Mouse (Mus musculus) adrenal gland, postnatal 4 days (tissue): ENCODE data around the gene Rnasek. TPM values are rescaled to one million over a fixed set of nuclear protein-coding genes. Genes with fewer than 3 reads are reported as not detected.
A peak's percentile ranks its signal among the peaks of the same experiment; 100 is the strongest.

ENCODE experiments used
- DNase-seq, 2 experiments: peaks; one replicate each; pipeline ENCODE4 v3.0.0; 2021 to 2022; ENCODE audit warnings: low spot score in 2 of 2, mixed read lengths in 2 of 2
- total RNA-seq, 2 experiments: library from RNA; stranded (reverse); gene quantifications; 2 replicates each; pipeline ENCODE4 v1.2.3; 2021

Gene Rnasek
- total RNA-seq, 2 experiments from 2014 or later: 160 to 164 TPM

GRCm38 (mm10) chr11:70218741-70219470, 20.7 kb downstream of the Rnasek start:
- no peak for DNase-seq

- no peak for DNase-seq
Observed at GRCm38 (mm10) chr11:70218039-70218438, 21.6 kb downstream of the Rnasek start.

- DNase-seq: no peak
Observed at GRCm38 (mm10) chr11:70216103-70216502, 23.5 kb downstream of the Rnasek start.

GRCm38 (mm10) chr11:70215301-70215700, 24.3 kb downstream of the Rnasek start:
- DNase-seq: no peak

GRCm38 (mm10) chr11:70214856-70215209, 24.8 kb downstream of the Rnasek start:
- no peak for DNase-seq

GRCm38 (mm10) chr11:70214191-70214855, 25.3 kb downstream of the Rnasek start:
- no peak for DNase-seq

- no peak for DNase-seq
Observed at GRCm38 (mm10) chr11:70213736-70214135, 25.9 kb downstream of the Rnasek start.

GRCm38 (mm10) chr11:70212896-70213295, 26.7 kb downstream of the Rnasek start:
- DNase-seq: no peak

- no peak for DNase-seq
Observed at GRCm38 (mm10) chr11:70212423-70212822, 27.2 kb downstream of the Rnasek start, which contains the start of gene Slc16a11. Gene Slc16a11, plus strand, starts transcription at chr11:70212752.

GRCm38 (mm10) chr11:70211972-70212371, 27.7 kb downstream of the Rnasek start:
- no peak for DNase-seq

GRCm38 (mm10) chr11:70210681-70211080, 29.0 kb downstream of the Rnasek start:
- DNase-seq: no peak

GRCm38 (mm10) chr11:70208778-70209388, 30.8 kb downstream of the Rnasek start:
- DNase-seq: no peak

GRCm38 (mm10) chr11:70207283-70207682, 32.4 kb downstream of the Rnasek start:
- DNase-seq: no peak

- DNase-seq: no peak
Observed at GRCm38 (mm10) chr11:70206801-70207200, 32.8 kb downstream of the Rnasek start.

GRCm38 (mm10) chr11:70201691-70202090, 38.0 kb downstream of the Rnasek start:
- peak; percentile 56 to 76 for DNase-seq

GRCm38 (mm10) chr11:70200036-70200608, 39.5 kb downstream of the Rnasek start:
- no peak for DNase-seq

GRCm38 (mm10) chr11:70199107-70199506, 40.5 kb downstream of the Rnasek start:
- DNase-seq: no peak

GRCm38 (mm10) chr11:70198332-70198731, 41.3 kb downstream of the Rnasek start:
- DNase-seq: no peak

- no peak for DNase-seq
Observed at GRCm38 (mm10) chr11:70193354-70194285, 46.0 kb downstream of the Rnasek start.

- no peak for DNase-seq
Observed at GRCm38 (mm10) chr11:70192157-70192556, 47.5 kb downstream of the Rnasek start.

- no peak for DNase-seq
Observed at GRCm38 (mm10) chr11:70191188-70191587, 48.5 kb downstream of the Rnasek start.
